Mouse (Mus musculus) neural tube, embryonic 11.5 days (tissue): ENCODE results near the gene Larp1. TPM values are rescaled to one million over a fixed set of nuclear protein-coding genes. Genes with fewer than 3 reads are reported as not detected.
"Not testable (repeated sequence)": the region's sequence is repeated elsewhere in the genome, so short reads cannot be mapped to it uniquely, and the experiment has no call there.

ENCODE experiments used
- ATAC-seq: fragments of 200-750 bp; cut with Nextera tagmentation; 2 replicates; pipeline ENCODE4 v1.8.0; 2017; ENCODE audit warnings: moderate number of reproducible peaks, mild to moderate bottlenecking, moderate TSS enrichment, moderate library complexity; ENCODE audit not compliant: insufficient read depth, low FRiP score, low TSS enrichment
- DNase-seq: peaks from one replicate; pipeline ENCODE4 v3.0.0-alpha.2; 2015; ENCODE audit warnings: low spot score
- H3K27ac ChIP-seq: fragments of 300-500 bp; sonication (generic); 2 replicates; pipeline ENCODE4 v1.5.1; 2014; ENCODE audit warnings: low read depth, mild to moderate bottlenecking, low read length
- H3K27me3 ChIP-seq: fragments of 300-500 bp; sonication (generic); 2 replicates; pipeline ENCODE4 v1.6.1; 2014; ENCODE audit warnings: mild to moderate bottlenecking, low read length, mixed read lengths; ENCODE audit not compliant: control insufficient read depth, insufficient read depth
- H3K36me3 ChIP-seq: fragments of 300-500 bp; sonication (generic); 2 replicates; pipeline ENCODE4 v1.6.1; 2014; ENCODE audit warnings: mild to moderate bottlenecking, low read length, moderate library complexity, mixed read lengths; ENCODE audit not compliant: control insufficient read depth, insufficient read depth
- H3K4me1 ChIP-seq: fragments of 300-500 bp; sonication (generic); 2 replicates; pipeline ENCODE4 v1.6.1; 2014; ENCODE audit warnings: low read length, mixed read lengths; ENCODE audit not compliant: control insufficient read depth, insufficient read depth
- H3K4me2 ChIP-seq: fragments of 300-500 bp; sonication (generic); 2 replicates; pipeline ENCODE4 v1.6.1; 2014; ENCODE audit warnings: low read depth, mild to moderate bottlenecking, moderate library complexity
- H3K4me3 ChIP-seq: fragments of 300-500 bp; sonication (generic); 2 replicates; pipeline ENCODE4 v1.5.1; 2014; ENCODE audit warnings: low read depth, low read length
- H3K9ac ChIP-seq: fragments of 300-500 bp; sonication (generic); 2 replicates; pipeline ENCODE4 v1.6.1; 2014; ENCODE audit warnings: mild to moderate bottlenecking, low read length
- H3K9me3 ChIP-seq: fragments of 300-500 bp; sonication (generic); 2 replicates; pipeline ENCODE4 v1.6.1; 2016; ENCODE audit warnings: low read length; ENCODE audit not compliant: control insufficient read depth
- WGBS: fragments of 180-500 bp; shearing (Covaris S2); extraction: QIAGEN DNeasy Blood & Tissue Kit; methylation state at CpG from one replicate; pipeline ENCODE4 v1.1.7; 2014; 5-methylcytosine and 5-hydroxymethylcytosine counted together
- polyA plus RNA-seq: library from polyadenylated mRNA; unstranded; fragments of >200 nt; fragmentation: Nextera tagmentation; extraction: Ambion mirVana; gene quantifications from 2 replicates; pipeline ENCODE4 v1.2.1, GENCODE M21; 2014

The Larp1 gene
- polyA plus RNA-seq, 1 experiment from 2014 or later: 22.7 TPM

DNA sequence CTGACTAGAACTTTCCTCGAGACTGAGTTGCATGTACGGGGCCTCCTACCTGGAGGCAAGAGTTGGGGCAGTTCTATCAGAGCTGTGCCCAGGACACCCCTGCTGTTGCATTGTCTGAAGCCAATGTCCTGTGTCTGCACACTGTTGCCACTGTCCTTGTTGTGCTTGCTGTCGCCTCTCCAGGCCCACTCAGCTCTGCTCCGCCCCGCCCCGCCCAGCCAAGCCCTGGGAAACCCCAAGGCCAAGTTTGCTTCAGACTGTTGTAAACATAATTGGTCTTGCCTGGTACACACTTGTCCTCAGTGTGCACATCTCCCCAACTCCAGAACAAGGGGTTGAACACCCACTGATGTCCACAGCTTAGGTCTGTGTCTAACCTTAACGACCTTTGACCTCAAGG, 50.9 kb downstream of the Larp1 start:
- not testable (repeated sequence) for H3K4me1 ChIP-seq, H3K27me3 ChIP-seq, H3K4me3 ChIP-seq, ATAC-seq, H3K4me2 ChIP-seq, H3K9me3 ChIP-seq, DNase-seq, H3K9ac ChIP-seq, H3K27ac ChIP-seq
- 95% methylated on average over 7 of the region's 7 CpGs for WGBS
- H3K36me3 ChIP-seq: peaks cover 10% of the 10 kb centered on the region

DNA sequence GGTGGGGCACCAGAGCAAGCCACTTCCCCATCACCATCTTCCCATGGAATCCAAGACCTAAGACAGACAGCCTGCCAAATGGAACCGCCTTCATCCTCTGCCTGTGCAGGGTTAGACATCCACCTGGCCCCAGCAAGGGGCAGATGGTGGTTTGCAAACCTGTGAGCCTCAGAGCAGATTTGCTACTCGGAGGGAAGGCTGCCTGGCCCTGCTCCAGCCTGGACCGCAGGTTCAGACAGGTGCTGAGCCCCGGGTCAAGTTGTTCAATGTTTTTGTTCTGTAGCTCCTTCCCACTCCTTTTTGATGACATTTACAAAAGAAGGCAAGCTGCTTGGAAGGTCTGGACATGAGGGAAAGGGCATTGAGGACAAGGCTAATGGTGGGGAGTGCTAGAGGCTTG, 52.4 kb downstream of the Larp1 start:
- 95% methylated on average over 3 of the region's 4 CpGs for WGBS
- H3K4me1 ChIP-seq, ATAC-seq, H3K36me3 ChIP-seq, H3K27ac ChIP-seq, H3K27me3 ChIP-seq, H3K9ac ChIP-seq, DNase-seq, H3K9me3 ChIP-seq, H3K4me2 ChIP-seq, H3K4me3 ChIP-seq: not testable (repeated sequence)

DNA sequence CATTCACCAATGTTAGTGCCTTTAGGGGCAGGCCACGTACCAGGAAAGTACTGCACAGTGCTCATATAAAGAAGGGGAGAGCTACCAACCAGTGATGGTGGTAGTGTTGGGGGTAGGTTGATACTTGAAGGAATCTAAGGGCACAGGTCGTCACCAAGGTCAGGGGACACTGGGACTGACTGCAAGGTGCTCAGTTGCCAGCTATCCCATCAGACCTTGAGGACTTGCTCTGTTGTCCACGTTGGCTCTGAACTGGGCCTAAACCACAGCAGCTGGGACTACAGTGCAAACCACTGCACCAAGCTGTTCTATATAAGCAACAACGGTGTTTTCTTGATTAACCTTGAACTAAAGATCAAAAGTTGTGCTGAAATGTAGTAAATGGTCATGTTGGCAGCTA, 53.7 kb downstream of the Larp1 start:
- H3K9ac ChIP-seq: no peak overlapping the region
- H3K27ac ChIP-seq: no peak overlapping the region
- no peak overlapping the region for H3K4me2 ChIP-seq
- no peak overlapping the region for H3K4me3 ChIP-seq
- ATAC-seq (no peak), DNase-seq (no peak)
- no peaks in the 10 kb centered on the region for H3K27me3 ChIP-seq
- H3K4me1 ChIP-seq: no peaks in the 10 kb centered on the region
- WGBS: 88% methylated on average over 4 of the region's 4 CpGs
- H3K9me3 ChIP-seq: no peaks in the 10 kb centered on the region
- H3K36me3 ChIP-seq: peaks cover 6% of the 10 kb centered on the region

DNA sequence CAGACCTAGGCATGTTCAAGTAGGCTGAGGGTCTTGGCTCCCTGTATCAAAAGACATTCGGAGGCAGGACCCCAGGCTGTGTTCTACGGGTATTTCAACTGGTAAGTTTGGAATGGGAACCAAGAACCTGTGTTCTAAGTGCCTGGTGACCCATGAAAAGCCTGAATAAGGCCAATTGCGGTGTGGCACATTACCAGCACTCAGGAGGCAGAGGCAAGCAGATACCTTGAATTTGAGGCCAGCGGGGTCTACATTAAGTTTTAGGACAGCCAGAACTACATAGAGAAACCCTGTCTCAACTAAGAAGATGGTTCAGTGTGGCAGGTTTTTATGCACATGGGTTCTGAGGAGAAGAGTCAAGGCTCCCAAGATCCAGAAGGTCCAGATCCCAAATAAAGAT, 56.2 kb downstream of the Larp1 start:
- Histone ChIP-seq H3K27ac (no peak overlapping the region), H3K4me2 (no peak overlapping the region), H3K4me1 (no peaks in the 10 kb centered on the region), H3K4me3 (no peak overlapping the region), H3K36me3 (no peaks in the 10 kb centered on the region), H3K27me3 (no peaks in the 10 kb centered on the region), H3K9ac (no peak overlapping the region), H3K9me3 (no peaks in the 10 kb centered on the region)
- WGBS: 85% methylated on average over 4 of the region's 4 CpGs
- DNase-seq (no peak), ATAC-seq (no peak)

DNA sequence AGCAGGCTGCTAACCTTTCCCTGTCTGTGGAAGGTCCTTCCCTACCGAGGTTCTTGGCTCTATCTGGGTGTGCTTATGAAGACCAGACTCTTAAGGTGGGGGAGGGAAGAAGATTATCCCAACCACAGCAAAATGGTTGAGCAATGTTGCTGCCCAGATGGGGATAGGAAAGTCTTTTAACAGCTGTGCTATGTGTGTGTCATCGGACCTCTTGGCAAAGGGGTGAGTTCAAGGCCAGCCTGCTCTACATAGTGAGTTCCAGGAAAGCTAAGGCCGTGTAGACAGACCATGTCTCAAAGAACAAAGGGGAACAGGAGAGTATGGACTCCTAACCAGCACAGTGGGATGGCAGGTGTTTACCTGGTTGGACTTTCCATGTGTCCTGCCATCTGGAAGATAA, 64.1 kb downstream of the Larp1 start:
- Histone ChIP-seq H3K9me3 (no peaks in the 10 kb centered on the region), H3K36me3 (no peaks in the 10 kb centered on the region), H3K27ac (no peak overlapping the region), H3K4me3 (no peak overlapping the region), H3K9ac (no peak overlapping the region), H3K27me3 (no peaks in the 10 kb centered on the region), H3K4me1 (no peaks in the 10 kb centered on the region), H3K4me2 (no peak overlapping the region)
- WGBS: 77% methylated on average over 3 of the region's 3 CpGs
- DNase-seq: no peak
- ATAC-seq: no peak

DNA sequence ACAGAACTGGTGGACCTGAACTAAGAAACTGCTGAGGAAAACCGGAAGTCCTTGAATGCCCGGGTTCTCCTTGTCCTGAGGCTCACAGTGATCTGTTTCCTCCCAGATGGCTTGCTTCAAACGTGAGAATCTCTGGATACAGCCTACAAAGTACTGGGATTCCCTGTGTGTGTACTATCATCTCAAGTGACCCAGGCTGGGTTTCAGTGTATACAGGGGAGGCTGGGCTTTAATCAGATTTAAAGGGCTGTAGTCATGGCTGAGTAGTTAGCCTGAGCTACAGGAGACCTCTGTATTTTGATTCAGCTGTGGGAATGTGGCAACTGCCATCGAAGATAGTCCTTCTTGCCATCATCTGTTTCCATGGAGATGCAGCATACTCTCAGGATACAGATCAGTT, 68.4 kb downstream of the Larp1 start:
- no peaks in the 10 kb centered on the region for H3K36me3 ChIP-seq
- no peak for ATAC-seq

DNA sequence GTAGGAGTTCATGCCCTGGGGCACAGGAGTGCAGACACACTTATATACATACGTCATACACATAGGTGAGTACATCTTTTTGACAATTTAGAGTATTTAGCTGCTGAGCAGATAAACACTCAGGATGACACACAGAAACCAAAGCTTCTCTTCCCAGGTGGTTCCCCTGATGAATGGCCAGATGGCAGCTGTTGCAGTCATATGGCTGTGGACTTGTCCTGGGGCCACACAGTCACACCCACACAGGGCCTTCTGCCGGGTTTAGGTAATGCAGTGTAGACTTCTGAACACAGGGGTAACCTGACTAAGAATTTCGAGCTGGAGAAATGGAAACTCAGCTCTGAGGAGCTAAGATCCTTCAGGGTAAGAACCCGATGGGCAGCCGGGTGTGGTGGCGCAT, 72.9 kb downstream of the Larp1 start:
- Histone ChIP-seq H3K27me3 (no peaks in the 10 kb centered on the region), H3K36me3 (no peaks in the 10 kb centered on the region), H3K4me1 (no peaks in the 10 kb centered on the region), H3K4me2 (no peak overlapping the region), H3K27ac (no peak overlapping the region), H3K9ac (no peak overlapping the region), H3K9me3 (no peaks in the 10 kb centered on the region), H3K4me3 (no peak overlapping the region)
- WGBS: 86% methylated on average over 6 of the region's 6 CpGs
- DNase-seq (no peak), ATAC-seq (no peak)

More for the DNA sequence above, 68.4 kb downstream of the Larp1 start:
- DNase-seq: no peak
- Histone ChIP-seq H3K4me1 (no peaks in the 10 kb centered on the region), H3K4me3 (no peak overlapping the region), H3K27me3 (no peaks in the 10 kb centered on the region), H3K9ac (no peak overlapping the region), H3K9me3 (no peaks in the 10 kb centered on the region), H3K27ac (no peak overlapping the region), H3K4me2 (no peak overlapping the region)
- 83% methylated on average over 4 of the region's 4 CpGs for WGBS

DNA sequence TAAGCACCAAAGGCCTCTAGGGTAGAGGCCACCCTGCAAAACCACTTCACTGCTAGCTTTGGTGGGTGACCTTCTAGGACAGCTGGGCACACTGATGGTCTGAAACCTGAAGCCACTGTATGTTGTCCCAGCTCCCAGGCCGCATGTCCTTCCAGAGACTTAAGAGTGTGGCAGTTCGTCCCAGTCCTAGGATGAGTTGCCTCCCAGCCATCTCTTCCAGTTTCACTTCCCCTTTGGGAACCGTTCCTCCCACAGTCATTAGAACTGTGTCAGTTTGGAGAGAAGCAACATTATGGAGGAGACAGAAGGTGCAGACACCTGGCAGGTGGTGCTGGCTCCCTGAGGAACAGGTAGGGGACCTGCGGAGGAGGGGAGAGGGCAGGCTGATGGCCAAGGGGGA, 83.7 kb downstream of the Larp1 start:
- peaks cover 3% of the 10 kb centered on the region; the same call in 1 of the 2 replicates for H3K27me3 ChIP-seq
- WGBS: 58% methylated on average over 4 of the region's 4 CpGs
- H3K4me2 ChIP-seq: no peak overlapping the region
- no peaks in the 10 kb centered on the region for H3K36me3 ChIP-seq
- no peak for ATAC-seq
- H3K9me3 ChIP-seq: no peaks in the 10 kb centered on the region
- no peak overlapping the region for H3K4me3 ChIP-seq
- no peaks in the 10 kb centered on the region for H3K4me1 ChIP-seq
- no peak for DNase-seq
- no peak overlapping the region for H3K27ac ChIP-seq
- no peak overlapping the region for H3K9ac ChIP-seq

DNA sequence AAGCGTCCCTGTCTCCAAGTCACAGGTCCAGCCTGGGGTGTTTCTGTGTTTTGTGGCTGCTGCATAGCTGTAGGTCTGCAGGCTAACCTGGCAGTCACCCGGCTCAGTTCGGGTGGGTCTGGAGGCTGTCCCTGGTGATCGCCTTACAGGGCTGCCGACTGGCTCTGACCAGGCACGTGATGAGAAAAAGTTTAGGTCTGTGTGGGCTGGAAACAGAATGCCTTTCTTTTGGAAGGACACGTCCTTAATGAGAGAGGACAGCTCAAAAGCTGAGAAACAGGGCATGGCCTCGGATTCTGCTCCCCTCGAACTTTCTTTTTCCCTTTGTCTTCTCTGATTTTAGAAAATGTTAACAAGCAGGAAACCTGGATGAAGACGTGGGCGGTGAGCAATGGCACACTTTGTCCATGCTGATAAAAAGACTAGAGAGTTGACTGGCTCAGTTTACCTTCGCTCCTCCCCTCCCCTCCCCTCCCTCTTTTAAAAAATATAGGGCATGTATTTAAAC, 84.2 kb downstream of the Larp1 start, which contains the start of gene Gm12248:
TSS of gene Gm12248 (minus strand) at position 114 of the 508 bp plus-strand sequence.
- Histone ChIP-seq H3K36me3 (no peaks in the 10 kb centered on the region), H3K27me3 (peaks cover 7% of the 10 kb centered on the region; the same call in 1 of the 2 replicates), H3K4me2 (no peak within 1 kb of the TSS), H3K4me1 (no peaks in the 10 kb centered on the region), H3K9ac (no peak within 1 kb of the TSS), H3K27ac (no peak within 1 kb of the TSS), H3K9me3 (no peaks in the 10 kb centered on the region), H3K4me3 (no peak within 1 kb of the TSS)
- no peak for ATAC-seq
- WGBS: 28% methylated on average over 12 of the region's 12 CpGs
- DNase-seq: no peak
